Mouse (Mus musculus) inflammation-experienced regulatory T-cells (primary cell): ENCODE measurements around the gene Ulk2. TPM values are rescaled to one million over a fixed set of nuclear protein-coding genes. Genes with fewer than 3 reads are reported as not detected.

ENCODE experiments used
- polyA plus RNA-seq, 2 experiments: library from polyadenylated mRNA; unstranded; fragments of 100-300 nt; shearing (Covaris generic); gene quantifications; one replicate each; pipeline ENCODE4 v1.2.1; 2017

Ulk2 gene
- polyA plus RNA-seq: 10 to 100 TPM; 28.2 to 31.4 TPM

GRCm38 (mm10) chr11:61854988-61855411 lies at the start of gene Ulk2:
Gene Ulk2, minus strand, starts transcription at chr11:61855073.

DNA sequence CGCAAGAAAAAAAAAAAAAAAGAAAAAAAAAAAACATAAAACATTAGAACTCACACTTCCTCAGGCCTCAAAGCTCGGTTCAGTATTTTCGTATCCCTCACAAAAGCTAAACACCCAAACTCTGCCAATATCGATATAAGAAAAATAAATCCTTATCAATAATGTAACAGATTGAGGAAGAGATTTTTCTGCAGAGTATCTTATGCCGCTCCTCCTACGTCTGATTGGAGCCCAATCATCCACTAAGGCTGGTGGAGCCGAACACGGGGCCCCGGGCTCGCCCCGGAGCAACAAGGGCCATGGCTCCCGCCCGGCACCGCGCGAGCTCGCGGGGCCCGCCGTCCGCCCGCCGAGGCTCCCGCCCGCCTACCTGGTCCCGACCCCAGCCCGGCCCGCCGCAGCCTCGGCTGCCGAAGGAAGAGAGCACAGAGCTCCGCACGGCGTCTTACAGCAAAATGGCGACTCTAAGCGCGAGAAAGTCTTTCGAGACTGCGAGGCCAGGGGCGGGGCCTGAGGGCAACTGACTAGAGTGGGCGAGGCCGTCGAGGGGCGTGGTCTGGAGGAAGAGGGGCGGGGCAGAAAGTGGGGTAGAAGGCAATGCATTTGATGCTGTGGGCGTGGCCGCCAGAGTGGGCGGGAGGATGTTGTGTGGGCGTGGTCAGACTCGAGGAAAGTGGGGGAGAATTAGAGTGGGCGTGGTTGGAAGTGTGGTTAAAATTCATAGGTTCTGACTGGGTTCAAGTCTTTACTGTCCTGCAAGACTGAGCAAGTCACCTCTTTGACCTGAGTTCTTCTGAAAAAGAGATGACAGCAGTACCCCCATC lies 93.1 kb downstream of the Ulk2 start, which contains the start of gene Prpsap2:
Prpsap2 (minus strand) TSS at position 505 of the 824 bp plus-strand sequence.

Other genes with a start within 250 kb of the Ulk2 start
- 100 to 1,000 TPM; 326 to 331 TPM for gene Grap, start 201.8 kb downstream of the Ulk2 start, polyA plus RNA-seq
- gene Fam83g, start 171.0 kb downstream of the Ulk2 start, polyA plus RNA-seq: 1 to 10 TPM in 1 of 2 experiments, under 1 TPM in 1; 0.54 to 2.7 TPM
- under 1 TPM; 0.12 to 0.49 TPM for gene Slc5a10, start 134.2 kb downstream of the Ulk2 start, polyA plus RNA-seq
- 10 to 100 TPM; 27.8 to 39.0 TPM for gene Prpsap2, start 93.0 kb downstream of the Ulk2 start, polyA plus RNA-seq
- gene Akap10, start 75.2 kb upstream of the Ulk2 start, polyA plus RNA-seq: 10 to 100 TPM; 44.0 to 46.0 TPM
- gene Specc1, start 101.7 kb upstream of the Ulk2 start, polyA plus RNA-seq: 1 to 10 TPM; 1.2 to 8.6 TPM